Comparison of ENCODE assay signal across 30 mouse cellular contexts in genomic region chr12:111750739-111751138, GRCm38 (mm10). TPM values are rescaled to one million over a fixed set of nuclear protein-coding genes. Genes with fewer than 3 reads are reported as not detected.
DNase-seq lines count a peak whose midpoint lies in the region; ATAC-seq lines count a peak whose summit lies in the region.
"Had no signal": no experiment of that assay in that cellular context is flagged by ENCODE, and none has a peak within 500 bp of the region (broad histone marks: within the 10 kb centered on the region; RNA-seq: fewer than 3 reads in every experiment).

No protein-coding gene starts in this region.

- H3K4me3 ChIP-seq in heart, embryonic 14.5 days (ENCODE audit: control insufficient read depth in 1 of 2, insufficient read depth in 1 of 2, low read depth in 1 of 2, low read length in 2 of 2), result no peak overlapping the region
- H3K4me3 ChIP-seq: embryonic facial prominence, embryonic 15.5 days; heart, adult 2 months; heart, embryonic 15.5 days; hindbrain, embryonic 10.5 days; hindbrain, embryonic 13.5 days; intestine, embryonic 15.5 days had no signal

- no peaks in the 10 kb centered on the region for H3K27me3 ChIP-seq in heart, embryonic 14.5 days (ENCODE audit: control insufficient read depth, insufficient read depth, low read length)
- H3K27me3 ChIP-seq: embryonic facial prominence, embryonic 15.5 days; heart, embryonic 15.5 days; hindbrain, embryonic 13.5 days; intestine, embryonic 15.5 days; Patski had no signal

- DNase-seq in frontal cortex, postnatal 36 days (ENCODE audit: low spot score in 2 of 2), result no peak
- DNase-seq in heart, postnatal 25 days (ENCODE audit: low spot score), result no peak
- peak; percentile 54 for DNase-seq in brain, adult 2 months (ENCODE audit: low read depth, low spot score)
- DNase-seq in cerebellum, adult 8-10 months, result no peak
- DNase-seq: adrenal gland, postnatal 10 days; adrenal gland, postnatal 36 days; B cell, adult 2 months; cerebellum, adult 11 months; cerebellum, adult 2 months; cerebellum, postnatal 10 days; cerebellum, postnatal 36 days; embryo, embryonic 11 days; forebrain, postnatal 0 days; gastrocnemius, postnatal 10 days; gastrocnemius, postnatal 36 days; heart, adult 2 months; heart, postnatal 14 days; kidney, adult 11 months; kidney, adult 8-10 months had no signal

- peak overlapping the region; percentile 18; the same call in 1 of the 2 replicates for H3K4me2 ChIP-seq in heart, embryonic 14.5 days (ENCODE audit: low read length)
- H3K4me2 ChIP-seq: embryonic facial prominence, embryonic 15.5 days; hindbrain, embryonic 13.5 days; intestine, embryonic 15.5 days had no signal

- 84% methylated on average over 3 of the region's 3 CpGs for WGBS in heart, embryonic 14.5 days

- H3K36me3 ChIP-seq in heart, embryonic 14.5 days (ENCODE audit: control insufficient read depth, insufficient read depth, low read length), result no peaks in the 10 kb centered on the region
- H3K36me3 ChIP-seq: embryonic facial prominence, embryonic 15.5 days; heart, embryonic 15.5 days; hindbrain, embryonic 10.5 days; hindbrain, embryonic 13.5 days; intestine, embryonic 15.5 days had no signal

- intact Hi-C loops in heart, postnatal 25 days (cut with DNase I), result no loop called here

- peak; percentile 58; the same call in 1 of the 2 replicates for ATAC-seq in frontal cortex, adult (ENCODE audit: low TSS enrichment)
- ATAC-seq in heart, embryonic 14.5 days (ENCODE audit: insufficient number of reproducible peaks, insufficient read depth, low FRiP score, low read depth), result no peak
- ATAC-seq: forebrain, embryonic 14.5 days; forebrain, postnatal 0 days; hindbrain, embryonic 16.5 days; intestine, embryonic 15.5 days; Patski had no signal

- H3K9me3 ChIP-seq in heart, embryonic 14.5 days (ENCODE audit: control insufficient read depth, low read length), result no peaks in the 10 kb centered on the region
- H3K9me3 ChIP-seq: embryonic facial prominence, embryonic 15.5 days; G1E; heart, embryonic 15.5 days; hindbrain, embryonic 10.5 days; hindbrain, embryonic 13.5 days; intestine, embryonic 15.5 days had no signal

- peaks cover 19 to 25% of the 10 kb centered on the region in 2 experiments for H3K4me1 ChIP-seq in heart, embryonic 14.5 days (ENCODE audit: control insufficient read depth in 2 of 2, insufficient read depth in 2 of 2, low read length in 2 of 2)

- H3K27ac ChIP-seq in heart, embryonic 14.5 days (replicated peaks in 1 of 2; ENCODE audit: control insufficient read depth in 1 of 2, insufficient read depth in 1 of 2, low read depth in 2 of 2, low read length in 2 of 2), result no peak overlapping the region
- H3K27ac ChIP-seq: embryonic facial prominence, embryonic 15.5 days; heart, adult 2 months; heart, embryonic 15.5 days; hindbrain, embryonic 10.5 days; hindbrain, embryonic 13.5 days; intestine, embryonic 15.5 days had no signal

- no peak overlapping the region for H3K9ac ChIP-seq in heart, embryonic 14.5 days (ENCODE audit: low read length)
- H3K9ac ChIP-seq: embryonic facial prominence, embryonic 15.5 days; forebrain, postnatal 0 days; heart, embryonic 15.5 days; hindbrain, embryonic 13.5 days; intestine, embryonic 15.5 days had no signal

RNA-seq across cellular contexts. Expression of gene Klc1, which starts 7.9 kb away (rescaled TPM):
- polyA plus RNA-seq in heart, embryonic 14.5 days (2014; fragmentation: Nextera tagmentation; extraction: Ambion mirVana), result 98.9 and 118 TPM in 2 replicates
- total RNA-seq in heart, postnatal 25 days (2021), result 10 to 100 TPM; 94.5 to 95.3 TPM

RNA-seq across cellular contexts. Expression of gene Apopt1, which starts 37.7 kb away (rescaled TPM):
- polyA plus RNA-seq in heart, embryonic 14.5 days (2014; fragmentation: Nextera tagmentation; extraction: Ambion mirVana), result 49.7 and 51.0 TPM in 2 replicates
- 10 to 100 TPM; 32.1 to 36.4 TPM for total RNA-seq in heart, postnatal 25 days (2021)

RNA-seq across cellular contexts. Expression of gene Bag5, which starts 37.7 kb away (rescaled TPM):
- 42.1 and 42.6 TPM in 2 replicates for polyA plus RNA-seq in heart, embryonic 14.5 days (2014; fragmentation: Nextera tagmentation; extraction: Ambion mirVana)
- 10 to 100 TPM; 19.4 to 21.2 TPM for total RNA-seq in heart, postnatal 25 days (2021)
